Mouse (Mus musculus) layer of hippocampus, adult 8-10 months (tissue): ENCODE data around the gene Gm49388. TPM values are rescaled to one million over a fixed set of nuclear protein-coding genes. Genes with fewer than 3 reads are reported as not detected.

ENCODE experiments used
- DNase-seq, 2 experiments: peaks; one replicate each; pipeline ENCODE4 v3.0.0; 2022; ENCODE audit warnings: low spot score in 2 of 2
- total RNA-seq, 4 experiments: library from RNA; stranded (reverse); gene quantifications; 2 replicates each; pipeline ENCODE4 v1.2.4; 2022

The Gm49388 gene
- 1 to 10 TPM; 2.0 to 5.7 (median 2.3) TPM for total RNA-seq

DNA sequence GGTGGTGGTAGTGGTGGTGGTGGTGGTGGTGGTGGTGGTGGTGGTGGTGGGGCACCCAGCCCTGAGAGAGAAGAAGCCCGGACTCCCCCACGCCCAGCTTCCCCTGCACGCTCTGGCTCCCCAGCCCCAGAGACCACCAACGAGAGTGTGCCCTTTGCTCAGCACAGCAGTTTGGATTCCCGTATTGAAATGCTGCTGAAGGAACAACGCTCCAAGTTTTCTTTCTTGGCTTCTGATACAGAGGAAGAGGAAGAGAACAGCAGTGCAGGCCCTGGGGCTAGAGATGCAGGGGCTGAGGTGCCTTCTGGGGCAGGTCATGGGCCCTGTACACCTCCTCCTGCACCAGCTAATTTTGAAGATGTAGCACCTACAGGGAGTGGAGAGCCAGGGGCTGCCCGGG, at the start of gene Gm49388:
Gm49388 (plus strand) TSS at position 301 of the 400 bp plus-strand sequence.
- no peak for DNase-seq

DNA sequence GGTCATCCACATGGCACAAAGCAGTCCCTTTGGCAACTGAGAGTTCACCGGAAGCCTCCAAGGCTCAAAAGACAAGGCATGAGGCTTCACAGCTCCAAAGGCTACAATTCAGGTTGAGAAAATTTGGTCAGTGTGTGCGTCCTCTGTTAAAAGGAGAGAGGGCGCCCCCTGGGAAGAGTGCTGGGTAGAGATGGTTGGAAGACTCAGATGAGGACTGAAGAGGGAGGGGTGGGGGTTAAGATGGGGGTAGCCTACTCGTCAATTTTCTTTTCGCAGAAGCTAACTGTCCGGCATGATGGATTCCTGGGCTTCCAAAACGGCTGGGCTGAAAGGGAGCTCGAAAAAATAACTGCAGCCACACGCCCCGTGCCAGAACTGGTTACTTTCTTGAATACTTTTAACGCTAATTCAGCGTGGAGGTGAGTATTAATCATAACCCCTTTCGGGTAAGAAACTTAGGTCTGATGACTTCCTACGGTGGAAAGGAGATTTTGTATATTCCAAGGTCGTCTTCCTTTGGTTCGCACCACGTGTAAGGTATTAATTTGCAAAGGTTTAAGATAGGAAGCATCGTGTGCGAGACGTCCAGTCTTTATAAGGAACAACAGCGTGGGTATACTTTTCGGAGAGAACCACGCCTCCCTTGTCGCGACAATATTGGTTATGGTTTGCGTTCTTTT, 40.9 kb upstream of the Gm49388 start, which contains the start of gene Fbxl19:
Fbxl19 (plus strand) TSS at position 178 of the 680 bp plus-strand sequence.
- peak in 1 of 2 experiments; percentile 72 for DNase-seq

DNA sequence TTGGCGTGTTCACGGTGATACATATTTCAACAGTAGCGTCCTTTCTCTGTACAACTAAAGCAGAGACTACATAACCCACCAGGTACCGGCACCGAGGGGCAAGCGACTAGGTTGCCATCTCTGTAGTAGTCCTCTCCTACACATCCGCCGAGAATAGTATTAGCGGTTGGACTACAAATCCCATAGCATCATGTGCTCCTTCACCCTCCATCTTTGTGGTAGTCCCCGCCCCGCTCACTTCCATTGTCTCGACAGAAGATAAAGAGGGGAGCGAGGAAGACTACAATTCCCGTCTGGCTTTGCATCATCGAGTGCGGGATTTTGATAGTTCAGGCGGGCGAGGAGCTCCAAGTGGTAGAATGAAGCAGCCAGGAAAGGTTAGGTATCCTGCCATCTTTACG, 40.2 kb upstream of the Gm49388 start:
- DNase-seq: peak; percentile 95 to 98

DNA sequence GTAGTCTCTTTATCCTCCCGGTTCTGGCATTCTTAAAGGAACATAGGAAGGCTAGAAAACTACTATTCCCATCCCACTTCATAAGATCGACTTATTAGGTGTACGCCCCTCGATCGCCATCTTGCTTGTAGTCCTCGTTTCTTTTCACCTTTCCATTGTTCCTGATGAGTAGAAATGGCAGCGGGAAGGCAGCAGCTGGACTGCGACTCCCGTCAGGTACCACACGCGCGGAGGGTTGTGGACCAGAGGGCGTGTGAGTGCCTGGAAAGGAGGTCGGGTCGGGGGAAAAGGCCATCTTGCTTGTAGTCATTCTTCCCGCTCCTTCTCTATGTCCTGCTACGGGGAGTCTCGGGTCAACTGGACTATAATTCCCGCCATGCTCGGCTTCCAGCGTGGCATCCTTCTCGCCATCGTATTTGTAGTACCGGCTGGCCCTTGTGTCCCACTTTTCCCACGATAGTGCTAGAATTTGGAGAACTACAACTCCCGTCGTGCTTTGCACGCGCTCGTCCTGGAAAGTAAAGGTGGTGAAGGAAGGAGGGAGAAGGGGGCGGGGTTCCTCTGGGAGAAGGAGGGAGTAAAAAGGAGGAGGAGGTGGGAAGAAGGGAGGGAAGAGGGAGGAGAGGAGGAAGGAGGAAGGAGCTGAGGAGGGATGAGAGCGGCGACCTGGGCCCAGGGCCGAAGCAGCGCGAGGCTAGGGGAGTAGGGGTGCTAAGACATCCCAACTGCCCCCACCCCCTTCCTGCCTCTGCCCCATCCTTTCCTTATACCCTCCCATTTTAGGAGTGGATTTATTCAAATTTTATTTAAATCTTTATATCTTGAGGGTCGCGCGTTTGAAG, 39.5 kb upstream of the Gm49388 start:
- DNase-seq: peak; percentile 99

DNA sequence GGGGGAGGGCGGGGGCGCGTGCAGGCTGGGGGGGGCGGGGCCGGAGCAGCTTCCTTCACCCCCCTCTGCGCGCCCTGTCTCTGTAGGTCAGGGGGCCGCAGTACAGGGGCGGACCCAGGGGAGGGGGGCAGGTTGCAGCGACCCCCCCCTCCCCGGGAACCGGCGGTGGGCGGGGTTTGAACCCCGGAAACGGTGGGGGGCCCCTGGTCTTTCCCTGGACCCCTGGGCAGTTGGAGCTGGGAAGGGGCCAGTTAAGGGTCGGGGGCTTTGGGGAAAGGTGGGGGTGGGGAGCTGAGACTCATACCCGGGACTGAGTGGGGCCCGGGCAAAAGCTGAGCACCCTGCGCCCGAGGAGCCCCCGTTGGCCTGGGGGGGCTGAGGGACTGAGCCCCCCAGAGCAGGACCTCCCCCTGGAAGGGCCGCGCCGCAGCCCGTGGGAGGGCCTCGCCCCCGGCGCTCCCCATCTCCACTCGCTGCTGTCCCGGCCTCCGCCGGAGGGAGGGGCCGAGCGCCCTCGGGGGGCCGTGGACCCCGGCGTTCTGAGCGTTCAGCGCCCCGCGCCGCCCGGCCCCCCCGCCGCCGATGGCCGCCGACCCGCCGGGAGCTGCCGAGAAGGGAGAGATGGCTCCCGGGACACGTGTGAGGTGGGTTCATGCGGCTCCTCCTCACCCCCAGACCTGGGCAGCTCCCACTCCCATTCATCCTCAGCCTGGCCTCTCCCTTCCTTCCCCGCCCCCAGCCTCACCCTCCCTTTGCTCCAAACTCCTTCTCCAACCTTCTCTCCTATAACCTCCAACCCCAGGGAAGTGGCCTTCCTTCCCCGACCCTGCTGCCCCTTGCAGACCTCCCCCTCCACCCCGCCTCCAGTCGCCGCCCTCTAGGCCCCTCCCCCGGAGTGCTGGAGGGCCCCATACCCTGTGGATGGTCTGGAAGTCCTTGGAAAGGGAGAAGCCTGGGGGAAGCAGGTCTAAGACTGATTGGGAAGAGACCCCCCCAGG, 38.6 kb upstream of the Gm49388 start:
- DNase-seq: no peak

DNA sequence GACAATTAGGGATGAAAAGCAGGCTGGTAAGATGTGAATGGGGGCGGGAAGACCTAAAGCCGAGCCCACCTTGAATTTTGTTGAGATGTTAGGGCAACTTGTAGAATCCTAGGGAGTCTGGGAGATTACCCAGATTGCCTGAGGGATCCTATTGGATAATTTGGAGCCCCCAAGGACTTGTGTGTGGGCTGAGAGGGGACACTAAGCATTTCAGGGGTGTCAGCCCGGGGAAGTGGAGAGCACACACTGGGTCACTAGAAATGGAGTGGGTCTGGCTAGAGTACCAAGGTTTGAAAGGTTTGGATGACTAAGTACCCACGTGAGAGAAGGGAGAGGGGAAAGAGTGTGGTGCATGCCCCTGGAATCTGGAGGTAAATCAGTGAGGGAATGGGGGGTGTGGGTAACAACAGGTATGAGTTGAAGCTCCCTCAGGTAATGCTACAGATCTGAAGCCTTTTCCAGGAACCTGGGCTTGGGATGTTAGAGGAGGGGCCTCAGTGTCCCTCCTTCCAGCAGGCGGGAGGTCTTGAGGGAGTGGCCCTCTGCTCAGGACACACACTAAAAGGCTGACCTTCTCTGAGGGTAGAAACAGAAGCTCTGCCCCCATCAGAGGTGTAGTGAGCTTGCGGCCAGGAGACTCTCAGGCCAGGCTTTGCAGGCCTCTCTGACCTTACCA, 37.7 kb upstream of the Gm49388 start:
- DNase-seq: no peak

DNA sequence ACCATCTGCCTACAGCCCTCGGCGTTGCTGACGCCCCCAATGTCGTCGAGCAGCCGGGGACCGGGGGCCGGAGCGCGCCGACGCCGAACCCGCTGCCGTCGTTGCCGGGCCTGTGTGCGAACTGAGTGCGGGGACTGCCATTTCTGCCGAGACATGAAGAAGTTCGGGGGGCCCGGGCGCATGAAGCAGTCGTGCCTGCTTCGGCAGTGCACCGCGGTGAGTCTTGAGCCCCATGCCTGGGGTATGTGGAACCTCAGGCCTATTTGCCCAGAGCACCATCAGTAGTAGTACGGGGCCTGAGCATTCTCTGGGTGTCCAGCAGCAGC, 37.2 kb upstream of the Gm49388 start:
- DNase-seq: no peak

DNA sequence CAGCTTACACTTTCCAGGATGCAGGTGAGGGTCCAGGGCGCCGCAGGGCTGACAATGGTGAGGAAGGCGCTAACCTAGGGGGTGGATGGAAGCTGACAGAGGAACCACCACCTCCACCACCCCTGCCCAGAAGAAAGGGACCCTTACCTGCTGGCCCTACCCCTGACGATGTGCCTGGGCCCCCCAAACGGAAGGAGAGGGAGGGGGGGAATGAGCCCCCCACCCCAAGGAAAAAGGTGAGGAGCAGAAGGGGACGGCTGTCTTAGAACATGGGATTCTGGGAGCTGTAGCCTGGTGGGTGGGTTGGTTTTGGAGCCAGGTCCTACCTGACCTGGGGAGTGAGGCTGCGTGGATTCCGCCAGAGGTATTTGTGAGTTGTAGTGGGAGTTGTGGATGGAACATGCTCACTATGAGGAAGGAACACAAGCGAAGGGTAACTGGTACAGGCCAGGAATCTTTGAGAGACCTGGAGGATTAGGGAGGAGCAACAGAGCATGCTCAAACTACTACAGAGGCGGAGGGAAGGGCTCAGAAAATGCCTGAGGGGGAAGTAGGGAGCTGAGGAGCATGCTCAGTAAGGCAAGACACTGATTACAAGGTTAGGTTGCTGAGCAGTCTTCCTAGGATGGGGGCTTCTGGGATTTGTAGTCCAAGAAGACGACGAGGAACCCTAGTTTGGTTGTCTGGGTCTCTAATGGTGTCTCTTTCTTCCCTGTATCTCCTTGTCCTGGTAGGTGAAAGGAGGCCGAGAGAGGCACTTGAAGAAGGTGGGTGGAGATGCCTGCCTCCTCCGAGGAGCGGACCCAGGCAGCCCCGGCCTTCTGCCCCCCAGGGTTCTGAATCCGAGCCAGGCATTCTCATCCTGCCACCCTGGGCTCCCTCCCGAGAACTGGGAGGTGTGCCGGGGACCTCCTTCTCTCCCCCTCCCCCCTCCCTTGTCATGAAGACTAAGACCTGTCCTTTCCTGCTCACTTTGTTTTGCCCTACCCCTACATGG, 35.0 kb upstream of the Gm49388 start:
- DNase-seq: no peak

DNA sequence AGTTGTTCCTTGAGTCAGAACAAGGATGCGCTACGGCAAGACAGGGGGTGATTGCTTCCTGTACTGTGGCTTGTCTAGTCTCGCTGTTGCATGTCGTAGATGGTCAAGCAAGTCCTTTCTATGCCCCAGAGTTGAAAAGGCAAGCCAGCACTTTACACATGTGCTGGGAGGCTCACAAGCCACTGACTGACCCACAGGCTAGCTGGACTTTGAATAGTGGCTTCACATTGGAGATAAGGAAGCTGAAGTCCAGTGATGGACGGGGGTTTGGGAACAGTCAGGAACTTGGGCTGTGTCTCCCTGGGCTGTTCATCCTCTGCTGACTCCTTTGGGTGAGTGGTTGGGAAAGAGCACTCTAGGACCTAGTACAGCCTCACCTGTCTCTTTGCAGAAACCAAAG, 33.8 kb upstream of the Gm49388 start:
- no peak for DNase-seq

DNA sequence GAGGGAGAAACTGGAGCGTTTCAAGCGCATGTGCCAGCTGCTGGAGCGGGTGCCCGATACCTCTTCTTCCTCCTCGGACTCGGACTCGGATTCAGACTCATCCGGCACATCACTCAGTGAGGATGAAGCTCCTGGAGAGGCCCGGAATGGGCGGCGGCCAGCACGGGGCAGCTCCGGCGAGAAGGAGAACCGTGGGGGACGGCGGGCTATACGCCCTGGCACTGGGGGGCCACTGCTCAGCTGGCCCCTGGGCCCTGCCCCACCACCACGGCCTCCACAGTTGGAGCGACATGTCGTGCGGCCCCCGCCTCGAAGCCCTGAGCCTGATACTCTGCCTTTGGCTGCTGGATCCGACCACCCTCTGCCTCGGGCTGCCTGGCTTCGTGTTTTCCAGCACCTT, 33.3 kb upstream of the Gm49388 start:
- no peak for DNase-seq

DNA sequence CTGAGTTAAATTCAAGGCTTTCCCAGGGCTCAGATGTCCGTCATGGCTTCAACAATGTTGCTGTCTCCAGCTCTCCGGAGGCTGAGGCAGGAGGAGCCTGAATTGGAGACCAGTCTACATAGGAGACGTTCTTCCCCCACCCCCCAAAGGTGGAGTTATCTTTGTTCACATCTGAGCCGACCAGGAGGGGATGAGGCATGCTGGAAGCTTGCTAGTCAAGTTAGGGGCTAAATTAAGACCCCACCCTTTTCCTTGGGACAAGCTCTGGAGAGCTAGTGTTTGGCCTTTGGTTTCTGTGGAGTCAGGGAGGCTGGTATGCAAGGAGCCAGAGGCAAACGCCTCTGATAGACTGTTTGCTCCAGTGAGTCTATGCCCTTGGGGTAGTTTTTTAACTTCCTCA, 32.2 kb upstream of the Gm49388 start:
- DNase-seq: no peak

DNA sequence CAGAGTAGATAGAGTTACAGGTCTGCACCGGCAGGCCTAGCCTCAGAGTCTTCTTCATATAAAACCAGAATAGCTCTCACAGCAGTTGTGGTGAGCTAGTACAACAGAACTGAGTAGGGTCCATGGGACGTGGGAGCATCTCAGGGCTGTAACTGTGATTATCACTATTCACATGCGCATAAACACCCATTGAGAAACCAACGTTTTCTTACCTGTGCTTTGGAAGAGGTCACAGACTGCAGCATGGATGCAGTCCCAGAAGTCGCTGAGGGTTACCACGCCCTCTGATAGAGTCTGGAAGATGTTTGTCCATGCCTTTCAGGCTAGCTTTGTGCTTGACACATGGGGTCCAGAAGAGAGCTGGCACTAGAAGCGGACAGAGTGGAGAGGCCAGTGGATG, 31.7 kb upstream of the Gm49388 start:
- DNase-seq: no peak

DNA sequence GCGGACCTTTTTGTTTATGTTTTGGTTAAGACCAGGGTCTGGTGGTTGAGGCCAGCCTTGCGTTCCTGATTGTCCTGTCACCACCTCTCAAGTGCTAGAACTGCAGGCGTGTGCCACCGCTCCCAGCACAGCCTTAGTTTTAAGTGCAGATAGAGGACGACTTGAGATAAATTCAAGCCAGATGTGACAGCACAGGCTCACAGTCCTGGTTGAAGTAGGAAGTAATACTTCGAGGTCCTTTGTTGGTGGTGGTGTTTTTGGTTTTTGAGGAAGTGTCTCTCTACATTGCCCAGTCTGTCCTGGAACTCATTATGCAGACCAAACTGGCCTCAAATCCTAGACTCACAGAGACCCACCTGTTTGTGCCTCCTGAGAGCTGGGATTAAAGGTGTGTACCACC, 25.7 kb upstream of the Gm49388 start:
- no peak for DNase-seq

DNA sequence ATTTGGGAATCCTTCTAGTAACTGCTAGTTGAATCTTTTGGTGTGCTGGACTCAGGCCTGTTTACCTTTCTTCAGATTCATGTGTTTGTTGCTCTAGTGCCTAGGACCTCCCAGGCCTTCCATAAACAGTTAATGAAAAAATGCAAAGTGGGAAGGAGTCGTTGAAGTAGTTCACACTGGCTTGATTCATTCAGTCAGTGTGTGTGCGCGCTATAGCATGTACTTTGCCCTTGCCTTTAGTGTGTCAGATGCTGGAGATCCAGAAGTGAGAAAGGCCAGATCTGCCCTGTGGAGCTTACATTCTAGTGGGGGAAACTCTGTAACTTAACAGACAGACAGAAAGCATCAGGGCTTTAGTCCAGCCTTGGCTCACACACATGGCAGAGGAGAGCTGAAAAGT, 24.9 kb upstream of the Gm49388 start:
- DNase-seq: no peak

DNA sequence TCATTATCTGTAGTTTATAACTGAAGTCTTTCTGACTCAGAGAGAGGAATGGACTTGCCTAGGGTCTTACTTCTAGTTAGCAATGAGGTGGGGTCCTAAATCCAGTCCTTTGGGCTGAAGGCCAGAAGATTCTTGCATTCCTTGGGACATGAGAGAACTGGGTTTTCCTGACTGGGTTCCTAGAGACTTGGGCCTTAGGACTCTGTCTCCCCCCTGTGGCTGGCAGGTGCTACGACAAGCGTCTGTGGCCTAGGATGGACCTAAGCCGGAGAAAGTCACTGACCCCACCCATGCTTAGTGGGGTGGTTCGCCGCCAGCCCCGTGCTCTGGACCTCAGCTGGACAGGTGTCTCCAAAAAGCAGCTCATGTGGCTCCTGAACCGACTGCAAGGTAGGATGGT, 24.4 kb upstream of the Gm49388 start:
- no peak for DNase-seq

DNA sequence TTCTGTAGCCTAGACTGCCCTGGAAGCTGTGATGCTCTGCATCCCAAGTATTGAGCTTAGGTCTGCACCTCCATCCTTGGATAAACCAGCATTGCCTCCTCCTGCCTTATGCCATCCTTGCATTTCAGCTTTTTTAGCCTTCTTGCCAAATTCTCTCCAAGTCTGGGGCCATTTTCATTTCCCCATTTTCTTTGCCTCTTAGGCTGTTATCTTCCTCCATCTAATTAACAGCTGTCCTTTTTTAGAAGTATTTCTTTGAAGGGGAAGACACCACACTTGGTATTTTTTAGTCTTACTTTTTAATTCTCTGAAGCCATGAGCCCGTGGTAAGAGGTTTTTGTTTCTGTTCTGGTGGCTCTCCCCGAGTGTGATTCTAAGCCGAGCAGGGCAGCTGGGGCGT, 21.8 kb upstream of the Gm49388 start:
- DNase-seq: no peak

DNA sequence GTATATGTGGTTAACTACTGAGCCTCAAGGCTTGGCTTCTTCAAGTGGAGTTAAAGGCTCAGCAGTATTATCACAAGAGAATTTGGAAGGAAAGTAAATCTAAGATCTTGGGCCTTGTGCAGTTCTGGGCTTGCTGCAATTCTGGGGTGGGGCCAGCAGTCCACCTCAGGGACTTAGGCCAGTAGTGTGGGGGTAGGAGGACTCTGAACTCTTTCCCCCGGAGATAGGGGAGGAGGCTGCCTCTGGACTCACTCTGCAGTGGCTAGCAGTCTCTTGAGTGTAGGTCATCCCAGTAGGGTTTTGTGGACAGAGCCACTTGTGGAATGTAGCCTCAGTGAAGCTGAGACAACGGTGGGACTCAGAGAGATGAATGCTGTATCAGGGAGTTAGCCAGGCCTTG, 19.7 kb upstream of the Gm49388 start:
- DNase-seq: no peak

DNA sequence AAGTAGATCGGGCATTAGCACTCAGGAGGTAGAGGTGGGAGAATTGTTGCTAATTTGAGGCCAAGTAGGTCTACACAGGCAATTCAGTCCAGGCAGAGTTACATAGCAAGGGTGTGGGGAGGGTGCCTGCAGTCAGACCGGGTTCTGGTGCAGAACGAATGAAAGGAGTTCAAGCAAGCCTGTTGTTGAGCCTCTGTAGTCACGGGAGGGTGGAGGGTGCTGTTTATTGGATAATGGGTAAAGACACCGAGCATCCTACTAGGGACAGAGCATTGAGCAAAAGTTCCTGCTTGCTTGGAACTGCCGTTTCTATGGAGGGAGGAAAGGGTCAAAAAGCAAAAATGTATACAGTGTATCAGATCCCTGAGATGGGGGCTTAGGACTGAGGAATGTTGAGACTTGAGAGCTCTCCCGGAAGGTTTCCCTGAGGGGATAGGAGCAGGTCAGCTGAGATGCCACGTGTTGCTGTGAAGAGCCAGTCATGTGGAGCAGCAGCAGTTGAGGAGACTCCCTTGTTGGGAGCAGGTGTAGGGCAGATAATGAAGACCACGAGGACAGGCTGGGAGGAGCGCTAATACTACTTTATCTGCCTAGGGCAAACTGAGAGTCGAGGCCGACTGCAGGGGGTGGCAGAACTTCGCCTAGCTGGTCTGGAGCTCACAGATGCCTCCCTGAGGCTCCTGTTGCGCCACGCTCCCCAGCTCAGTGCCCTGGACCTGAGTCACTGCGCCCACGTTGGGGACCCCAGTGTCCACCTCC, 18.4 kb upstream of the Gm49388 start:
- no peak for DNase-seq

DNA sequence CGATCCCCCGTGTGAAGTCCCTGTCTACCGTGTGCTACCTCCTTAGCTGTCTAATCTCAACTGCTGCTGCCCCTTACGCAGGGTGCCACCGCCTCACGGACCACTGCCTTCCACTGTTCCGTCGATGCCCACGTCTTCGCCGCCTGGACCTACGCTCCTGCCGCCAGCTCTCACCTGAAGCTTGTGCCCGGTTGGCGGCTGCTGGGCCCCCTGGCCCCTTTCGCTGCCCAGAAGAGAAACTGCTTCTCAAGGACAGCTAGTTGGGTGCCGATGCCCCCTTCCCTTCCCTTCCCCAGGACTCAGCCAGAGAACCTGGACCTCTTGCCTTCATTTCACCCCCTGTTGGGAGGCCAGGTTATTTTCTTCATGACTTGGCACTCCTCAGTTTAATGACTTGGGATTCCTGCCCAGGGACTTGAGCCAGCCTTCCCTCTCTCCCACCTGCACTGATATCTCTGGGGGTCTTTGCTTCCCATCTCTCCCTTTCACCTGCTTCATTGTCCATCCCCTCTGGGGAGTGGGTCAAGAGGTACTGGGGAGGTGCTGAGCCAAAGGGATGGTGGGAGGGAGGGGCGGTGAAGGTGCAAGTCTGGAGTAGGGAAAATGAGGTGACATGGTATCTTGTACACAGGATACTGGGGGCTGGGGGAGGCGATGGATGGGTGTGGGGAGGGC, 17.6 kb upstream of the Gm49388 start:
- no peak for DNase-seq
